Mouse (Mus musculus) embryonic facial prominence, embryonic 13.5 days (tissue): ENCODE measurements around the gene Phtf2. TPM values are rescaled to one million over a fixed set of nuclear protein-coding genes. Genes with fewer than 3 reads are reported as not detected.
"Not testable (repeated sequence)": the region's sequence is repeated elsewhere in the genome, so short reads cannot be mapped to it uniquely, and the experiment has no call there.

Source experiments
- ATAC-seq: fragments of 200-750 bp; cut with Nextera tagmentation; 2 replicates; pipeline ENCODE4 v1.8.0; 2017; ENCODE audit warnings: low read depth; ENCODE audit not compliant: insufficient number of reproducible peaks, insufficient read depth, low FRiP score, low TSS enrichment
- H3K27ac ChIP-seq: fragments of 300-500 bp; sonication (generic); 2 replicates; pipeline ENCODE4 v1.5.1; 2015; ENCODE audit warnings: moderate library complexity, mild to moderate bottlenecking, inconsistent platforms
- H3K27me3 ChIP-seq: fragments of 300-500 bp; sonication (generic); 2 replicates; pipeline ENCODE4 v1.6.1; 2015; ENCODE audit warnings: mild to moderate bottlenecking, inconsistent platforms
- H3K36me3 ChIP-seq: fragments of 300-500 bp; sonication (generic); 2 replicates; pipeline ENCODE4 v1.6.1; 2015; ENCODE audit warnings: mild to moderate bottlenecking, inconsistent platforms
- H3K4me1 ChIP-seq: fragments of 300-500 bp; sonication (generic); 2 replicates; pipeline ENCODE4 v1.6.1; 2015; ENCODE audit warnings: inconsistent platforms
- H3K4me2 ChIP-seq: fragments of 300-500 bp; sonication (generic); 2 replicates; pipeline ENCODE4 v1.6.1; 2015; ENCODE audit warnings: moderate library complexity, mild to moderate bottlenecking, inconsistent platforms
- H3K4me3 ChIP-seq: fragments of 300-500 bp; sonication (generic); 2 replicates; pipeline ENCODE4 v1.5.1; 2015; ENCODE audit warnings: mild to moderate bottlenecking, inconsistent platforms
- H3K9ac ChIP-seq: fragments of 300-500 bp; sonication (generic); 2 replicates; pipeline ENCODE4 v1.6.1; 2015; ENCODE audit warnings: mild to moderate bottlenecking, inconsistent platforms
- H3K9me3 ChIP-seq: fragments of 300-500 bp; sonication (generic); 2 replicates; pipeline ENCODE4 v1.6.1; 2016; ENCODE audit warnings: inconsistent platforms
- WGBS: fragments of 180-500 bp; shearing (Covaris S2); methylation state at CpG from one replicate; pipeline ENCODE4 v1.1.7; 2015; ENCODE audit warnings: mixed read lengths; 5-methylcytosine and 5-hydroxymethylcytosine counted together
- polyA plus RNA-seq: library from polyadenylated mRNA; unstranded; fragments of >200 nt; fragmentation: Nextera tagmentation; extraction: Ambion mirVana; gene quantifications from 2 replicates; pipeline ENCODE4 v1.2.1, GENCODE M21; 2015

The Phtf2 gene
- polyA plus RNA-seq, 1 experiment from 2014 or later: 17.9 TPM

- 90% methylated on average over 4 of the region's 4 CpGs for WGBS
- not testable (repeated sequence) for H3K9ac ChIP-seq, H3K27me3 ChIP-seq, H3K4me3 ChIP-seq, H3K9me3 ChIP-seq, H3K4me2 ChIP-seq, ATAC-seq, H3K4me1 ChIP-seq, H3K27ac ChIP-seq, H3K36me3 ChIP-seq
Observed at GRCm38 (mm10) chr5:20723226-20723625, 158.7 kb downstream of the Phtf2 start.

- Histone ChIP-seq H3K4me1 (no peaks in the 10 kb centered on the region), H3K27me3 (no peaks in the 10 kb centered on the region), H3K27ac (no peak overlapping the region), H3K9ac (no peak overlapping the region), H3K4me3 (no peak overlapping the region), H3K4me2 (no peak overlapping the region), H3K36me3 (no peaks in the 10 kb centered on the region), H3K9me3 (no peaks in the 10 kb centered on the region)
- WGBS: 75% methylated on average over 4 of the region's 4 CpGs
- no peak for ATAC-seq
Observed at GRCm38 (mm10) chr5:20720201-20720900, 161.6 kb downstream of the Phtf2 start.

- H3K9me3 ChIP-seq, H3K9ac ChIP-seq, H3K36me3 ChIP-seq, H3K27me3 ChIP-seq, H3K4me1 ChIP-seq, ATAC-seq, H3K4me2 ChIP-seq, H3K4me3 ChIP-seq, H3K27ac ChIP-seq: not testable (repeated sequence)
- WGBS: 90% methylated on average over 6 of the region's 6 CpGs
Observed at GRCm38 (mm10) chr5:20715980-20716379, 165.9 kb downstream of the Phtf2 start.

- not testable (repeated sequence) for H3K4me3 ChIP-seq, H3K27ac ChIP-seq, H3K36me3 ChIP-seq, H3K4me1 ChIP-seq, ATAC-seq, H3K27me3 ChIP-seq, H3K9me3 ChIP-seq, H3K4me2 ChIP-seq, H3K9ac ChIP-seq
- 81% methylated on average over 1 of the region's 1 CpGs for WGBS
Observed at GRCm38 (mm10) chr5:20714619-20715018, 167.3 kb downstream of the Phtf2 start.

GRCm38 (mm10) chr5:20710845-20711244, 171.1 kb downstream of the Phtf2 start:
- not testable (repeated sequence) for H3K9ac ChIP-seq, H3K4me1 ChIP-seq, H3K36me3 ChIP-seq, H3K27me3 ChIP-seq, H3K4me2 ChIP-seq, ATAC-seq, H3K9me3 ChIP-seq, H3K4me3 ChIP-seq, H3K27ac ChIP-seq
- 88% methylated on average over 6 of the region's 6 CpGs for WGBS

Other genes starting within 250 kb of the Phtf2 start
- gene Tmem60, start 67 bp upstream of the Phtf2 start, polyA plus RNA-seq: 51.0 and 53.6 TPM in 2 replicates
- 5.9 and 6.9 TPM in 2 replicates for gene Rsbn1l, start 74.3 kb upstream of the Phtf2 start, polyA plus RNA-seq
- 24.0 and 27.5 TPM in 2 replicates for gene Ptpn12, start 173.8 kb upstream of the Phtf2 start, polyA plus RNA-seq